Mouse (Mus musculus): ENCODE data around the gene Gprasp1.

DNA sequence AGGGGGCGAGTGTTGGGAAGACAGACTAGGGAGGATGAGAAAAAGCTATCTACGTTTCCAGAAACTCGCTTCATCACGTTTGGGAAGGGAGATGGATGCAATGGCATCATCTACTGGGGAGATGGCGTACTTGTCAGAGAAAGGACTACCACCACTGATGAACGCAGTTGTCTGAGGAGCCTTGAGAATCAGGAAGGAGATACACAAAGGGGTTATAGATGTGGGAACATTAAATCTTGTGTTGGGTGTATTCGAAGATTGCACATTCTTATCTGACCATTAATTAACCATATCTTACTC, 473 bp downstream of the Gprasp1 start:
- TF ChIP-seq EP300 (optimal IDR thresholded peaks at IDR 0.05) (no peak), CTCF (IDR thresholded peaks at IDR 0.05; ENCODE audit: low read depth) (no peak; the same call in none of the 2 replicates)
